Mouse (Mus musculus): ENCODE results near the gene Aff1. TPM values are rescaled to one million over a fixed set of nuclear protein-coding genes. Genes with fewer than 3 reads are reported as not detected.

The Aff1 gene
- polyA plus RNA-seq, 1 experiment from 2014 or later: 12.1 TPM

DNA sequence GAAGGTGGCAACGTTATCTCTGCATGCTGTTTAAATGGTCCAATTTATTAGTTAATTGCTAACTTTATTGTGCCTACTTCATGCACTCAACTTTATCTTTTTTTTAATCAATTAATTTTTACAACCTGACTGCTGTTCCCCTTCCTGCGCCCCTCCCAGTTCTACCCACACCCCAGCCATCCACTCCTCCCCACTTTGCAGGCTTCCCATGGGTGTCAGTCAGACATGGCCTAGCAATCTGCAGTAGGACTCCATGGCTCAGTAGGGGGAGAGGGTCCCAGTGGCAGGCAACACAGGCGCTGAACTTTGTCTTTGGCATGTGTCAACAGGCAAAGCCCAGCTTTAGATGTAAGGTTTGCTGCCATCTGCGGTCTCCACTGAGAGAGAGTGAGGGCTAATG lies 171.6 kb downstream of the Aff1 start:
- no peak overlapping the region for H3K4me3 ChIP-seq (ENCODE audit: low read depth, low read length)
- no peak for ATAC-seq (replicated peaks; ENCODE audit: insufficient number of reproducible peaks, low FRiP score, low TSS enrichment)
- H3K27me3 ChIP-seq (ENCODE audit: control insufficient read depth, insufficient read depth, low read length): no peaks in the 10 kb centered on the region
- WGBS (ENCODE audit: insufficient replicate concordance): 84% methylated on average over 4 of the region's 4 CpGs
- H3K4me2 ChIP-seq: no peak overlapping the region
- no peaks in the 10 kb centered on the region for H3K9me3 ChIP-seq (replicated peaks; ENCODE audit: control insufficient read depth, low read length)
- H3K36me3 ChIP-seq (ENCODE audit: control insufficient read depth, insufficient read depth, low read length): no peaks in the 10 kb centered on the region
- H3K27ac ChIP-seq (ENCODE audit: low read depth, low read length): no peak overlapping the region
- no peak overlapping the region for H3K9ac ChIP-seq (ENCODE audit: low read depth, low read length)
- H3K4me1 ChIP-seq (ENCODE audit: control insufficient read depth, insufficient read depth, low read length): no peaks in the 10 kb centered on the region

DNA sequence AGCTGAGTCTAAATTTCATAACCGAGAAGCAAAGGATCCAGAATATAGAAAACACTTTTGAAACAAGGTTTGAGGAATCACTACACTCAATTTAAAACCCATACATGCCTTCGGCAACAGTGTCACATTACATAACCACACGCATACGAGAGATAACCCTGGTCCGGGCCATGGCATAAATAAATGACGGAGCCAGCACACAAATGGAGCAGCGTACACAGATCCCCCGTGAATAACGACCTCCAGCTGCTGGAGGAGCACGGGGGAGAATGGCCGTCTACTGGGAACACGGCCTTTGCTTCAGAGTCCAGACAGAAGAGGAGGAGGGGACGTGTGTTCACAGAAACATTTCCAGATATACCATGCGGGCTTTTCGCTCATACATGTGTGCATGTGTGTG lies 197.6 kb downstream of the Aff1 start:
- Histone ChIP-seq H3K9me3 (replicated peaks; ENCODE audit: control insufficient read depth, low read length) (no peaks in the 10 kb centered on the region), H3K4me2 (no peak overlapping the region), H3K27me3 (ENCODE audit: control insufficient read depth, insufficient read depth, low read length) (no peaks in the 10 kb centered on the region), H3K9ac (ENCODE audit: low read depth, low read length) (no peak overlapping the region), H3K4me3 (ENCODE audit: low read depth, low read length) (no peak overlapping the region), H3K4me1 (ENCODE audit: control insufficient read depth, insufficient read depth, low read length) (no peaks in the 10 kb centered on the region), H3K36me3 (ENCODE audit: control insufficient read depth, insufficient read depth, low read length) (no peaks in the 10 kb centered on the region), H3K27ac (ENCODE audit: low read depth, low read length) (no peak overlapping the region)
- WGBS (ENCODE audit: insufficient replicate concordance): 71% methylated on average over 15 of the region's 15 CpGs
- no peak for ATAC-seq (replicated peaks; ENCODE audit: insufficient number of reproducible peaks, low FRiP score, low TSS enrichment)

DNA sequence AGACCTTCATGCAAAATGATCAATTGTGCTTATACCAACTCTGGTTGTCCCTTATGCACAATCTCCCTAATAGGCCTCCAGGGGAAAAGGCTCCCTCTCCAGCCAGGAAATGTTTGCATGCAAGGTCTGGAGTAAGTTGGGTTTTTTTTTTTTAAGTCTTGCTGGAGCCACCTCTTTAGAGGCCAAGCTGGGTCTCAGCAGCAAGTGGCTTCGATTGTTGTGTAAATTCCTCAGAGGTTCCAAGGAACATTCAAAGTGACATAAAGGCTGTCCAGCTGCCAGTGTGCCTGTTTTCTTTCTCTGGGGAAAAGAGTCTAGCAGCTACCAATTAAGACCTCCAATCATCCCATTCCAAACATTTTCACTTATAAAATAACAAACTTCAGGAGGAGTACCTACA lies 206.1 kb downstream of the Aff1 start:
- Histone ChIP-seq H3K27me3 (ENCODE audit: control insufficient read depth, insufficient read depth, low read length) (no peaks in the 10 kb centered on the region), H3K36me3 (ENCODE audit: control insufficient read depth, insufficient read depth, low read length) (no peaks in the 10 kb centered on the region), H3K27ac (ENCODE audit: low read depth, low read length) (no peak overlapping the region), H3K4me3 (ENCODE audit: low read depth, low read length) (no peak overlapping the region), H3K9me3 (replicated peaks; ENCODE audit: control insufficient read depth, low read length) (no peaks in the 10 kb centered on the region), H3K4me2 (no peak overlapping the region), H3K4me1 (ENCODE audit: control insufficient read depth, insufficient read depth, low read length) (no peaks in the 10 kb centered on the region), H3K9ac (ENCODE audit: low read depth, low read length) (no peak overlapping the region)
- no peak for ATAC-seq (replicated peaks; ENCODE audit: insufficient number of reproducible peaks, low FRiP score, low TSS enrichment)
- WGBS (ENCODE audit: insufficient replicate concordance): 48% methylated on average over 1 of the region's 1 CpGs

Other genes starting within 250 kb of the Aff1 start
- 0.19 TPM in 1 of 2 replicates, not detected in the other for gene Slc10a6, start 63.0 kb upstream of the Aff1 start, polyA plus RNA-seq (2014; fragmentation: Nextera tagmentation; extraction: Ambion mirVana)
- not detected in 2 replicates for gene 1700016H13Rik, start 36.4 kb upstream of the Aff1 start, polyA plus RNA-seq (2014; fragmentation: Nextera tagmentation; extraction: Ambion mirVana)
- gene Klhl8, start 218.9 kb downstream of the Aff1 start, polyA plus RNA-seq (2014; fragmentation: Nextera tagmentation; extraction: Ambion mirVana): 6.7 and 10.9 TPM in 2 replicates